Mouse (Mus musculus): ENCODE results near the gene Hs3st3a1. TPM values are rescaled to one million over a fixed set of nuclear protein-coding genes. Genes with fewer than 3 reads are reported as not detected.
A peak's percentile ranks its signal among the peaks of the same experiment; 100 is the strongest.

The Hs3st3a1 gene
- polyA plus RNA-seq (2014; fragmentation: Nextera tagmentation; extraction: Ambion mirVana) = 3.1 and 3.4 TPM in 2 replicates

- peak within 1 kb of the TSS; percentile 66 for H3K4me3 ChIP-seq (ENCODE audit: low read depth, low read length)
- ATAC-seq (ENCODE audit: low FRiP score) (peak; percentile 90), DNase-seq (ENCODE audit: low spot score, missing footprints) (peak; percentile 98)
- H3K27me3 ChIP-seq (ENCODE audit: control insufficient read depth, insufficient read depth, low read length) = no peaks in the 10 kb centered on the region; the same call in 1 of the 2 replicates
- WGBS = 0% methylated on average over 36 of the region's 36 CpGs
- peak within 1 kb of the TSS; percentile 59 for H3K27ac ChIP-seq (ENCODE audit: low read depth, low read length)
- peak within 1 kb of the TSS; percentile 91 for H3K9ac ChIP-seq (ENCODE audit: low read length)
- no peaks in the 10 kb centered on the region for H3K36me3 ChIP-seq (ENCODE audit: control insufficient read depth, insufficient read depth, low read length)
- peaks cover 6% of the 10 kb centered on the region; the same call in 1 of the 2 replicates for H3K4me1 ChIP-seq (ENCODE audit: control insufficient read depth, insufficient read depth, low read length)
- no peaks in the 10 kb centered on the region for H3K9me3 ChIP-seq (ENCODE audit: control insufficient read depth, low read length)
- H3K4me2 ChIP-seq = peak within 1 kb of the TSS; percentile 97
Measured at GRCm38 (mm10) chr11:64434611-64435545, at the start of gene Hs3st3a1. Gene Hs3st3a1, plus strand, starts transcription at chr11:64435332.

GRCm38 (mm10) chr11:64386333-64386732 lies 48.8 kb upstream of the Hs3st3a1 start:
- Histone ChIP-seq H3K9me3 (ENCODE audit: control insufficient read depth, low read length) (no peaks in the 10 kb centered on the region), H3K4me3 (ENCODE audit: low read depth, low read length) (no peak overlapping the region), H3K27ac (ENCODE audit: low read depth, low read length) (no peak overlapping the region), H3K36me3 (ENCODE audit: control insufficient read depth, insufficient read depth, low read length) (no peaks in the 10 kb centered on the region), H3K4me2 (no peak overlapping the region), H3K27me3 (ENCODE audit: control insufficient read depth, insufficient read depth, low read length) (no peaks in the 10 kb centered on the region), H3K9ac (ENCODE audit: low read length) (no peak overlapping the region), H3K4me1 (ENCODE audit: control insufficient read depth, insufficient read depth, low read length) (no peaks in the 10 kb centered on the region)
- ATAC-seq (ENCODE audit: low FRiP score) (no peak), DNase-seq (ENCODE audit: low spot score, missing footprints) (no peak)
- 90% methylated on average over 4 of the region's 4 CpGs for WGBS

- no peak overlapping the region for H3K4me3 ChIP-seq (ENCODE audit: low read depth, low read length)
- H3K27me3 ChIP-seq (ENCODE audit: control insufficient read depth, insufficient read depth, low read length) = no peaks in the 10 kb centered on the region
- H3K9me3 ChIP-seq (ENCODE audit: control insufficient read depth, low read length) = no peaks in the 10 kb centered on the region
- H3K4me2 ChIP-seq = peak overlapping the region; percentile 24; the same call in 1 of the 2 replicates
- no peaks in the 10 kb centered on the region for H3K36me3 ChIP-seq (ENCODE audit: control insufficient read depth, insufficient read depth, low read length)
- H3K27ac ChIP-seq (ENCODE audit: low read depth, low read length) = peak overlapping the region; percentile 63
- peaks cover 26% of the 10 kb centered on the region for H3K4me1 ChIP-seq (ENCODE audit: control insufficient read depth, insufficient read depth, low read length)
- WGBS = 5% methylated on average over 7 of the region's 7 CpGs
- DNase-seq (ENCODE audit: low spot score, missing footprints) (peak; percentile 94), ATAC-seq (ENCODE audit: low FRiP score) (peak; percentile 82)
- H3K9ac ChIP-seq (ENCODE audit: low read length) = peak overlapping the region; percentile 49
Measured at GRCm38 (mm10) chr11:64396331-64396881, 38.7 kb upstream of the Hs3st3a1 start.

GRCm38 (mm10) chr11:64396949-64397348 lies 38.2 kb upstream of the Hs3st3a1 start:
- Histone ChIP-seq H3K4me3 (ENCODE audit: low read depth, low read length) (no peak overlapping the region), H3K4me1 (ENCODE audit: control insufficient read depth, insufficient read depth, low read length) (peaks cover 30% of the 10 kb centered on the region), H3K27ac (ENCODE audit: low read depth, low read length) (no peak overlapping the region; the same call in 1 of the 2 replicates), H3K4me2 (peak overlapping the region; percentile 24; the same call in 1 of the 2 replicates), H3K9me3 (ENCODE audit: control insufficient read depth, low read length) (no peaks in the 10 kb centered on the region), H3K36me3 (ENCODE audit: control insufficient read depth, insufficient read depth, low read length) (no peaks in the 10 kb centered on the region), H3K27me3 (ENCODE audit: control insufficient read depth, insufficient read depth, low read length) (no peaks in the 10 kb centered on the region), H3K9ac (ENCODE audit: low read length) (no peak overlapping the region)
- ATAC-seq (ENCODE audit: low FRiP score) (peak; percentile 43), DNase-seq (ENCODE audit: low spot score, missing footprints) (no peak)
- WGBS = 45% methylated on average over 6 of the region's 6 CpGs

- H3K4me3 ChIP-seq (ENCODE audit: low read depth, low read length) = no peak overlapping the region
- H3K27ac ChIP-seq (ENCODE audit: low read depth, low read length) = no peak overlapping the region
- no peaks in the 10 kb centered on the region for H3K9me3 ChIP-seq (ENCODE audit: control insufficient read depth, low read length)
- no peak for ATAC-seq (ENCODE audit: low FRiP score)
- no peak overlapping the region for H3K9ac ChIP-seq (ENCODE audit: low read length)
- peaks cover 30% of the 10 kb centered on the region for H3K4me1 ChIP-seq (ENCODE audit: control insufficient read depth, insufficient read depth, low read length)
- no peak for DNase-seq (ENCODE audit: low spot score, missing footprints)
- H3K27me3 ChIP-seq (ENCODE audit: control insufficient read depth, insufficient read depth, low read length) = no peaks in the 10 kb centered on the region
- H3K36me3 ChIP-seq (ENCODE audit: control insufficient read depth, insufficient read depth, low read length) = no peaks in the 10 kb centered on the region
- no peak overlapping the region for H3K4me2 ChIP-seq
- WGBS = 81% methylated on average over 3 of the region's 3 CpGs
Measured at GRCm38 (mm10) chr11:64397612-64398011, 37.5 kb upstream of the Hs3st3a1 start.

GRCm38 (mm10) chr11:64400534-64401093 lies 34.5 kb upstream of the Hs3st3a1 start:
- Histone ChIP-seq H3K4me3 (ENCODE audit: low read depth, low read length) (no peak overlapping the region), H3K27me3 (ENCODE audit: control insufficient read depth, insufficient read depth, low read length) (no peaks in the 10 kb centered on the region), H3K9me3 (ENCODE audit: control insufficient read depth, low read length) (no peaks in the 10 kb centered on the region), H3K27ac (ENCODE audit: low read depth, low read length) (peak overlapping the region; percentile 47; the same call in 1 of the 2 replicates), H3K9ac (ENCODE audit: low read length) (no peak overlapping the region), H3K4me1 (ENCODE audit: control insufficient read depth, insufficient read depth, low read length) (peaks cover 30% of the 10 kb centered on the region), H3K4me2 (no peak overlapping the region), H3K36me3 (ENCODE audit: control insufficient read depth, insufficient read depth, low read length) (no peaks in the 10 kb centered on the region)
- WGBS = 20% methylated on average over 6 of the region's 6 CpGs
- DNase-seq (ENCODE audit: low spot score, missing footprints) = no peak
- peak; percentile 74; the same call in 1 of the 2 replicates for ATAC-seq (ENCODE audit: low FRiP score)

GRCm38 (mm10) chr11:64418969-64419368 lies 16.2 kb upstream of the Hs3st3a1 start:
- H3K36me3 ChIP-seq (ENCODE audit: control insufficient read depth, insufficient read depth, low read length) = no peaks in the 10 kb centered on the region
- H3K4me3 ChIP-seq (ENCODE audit: low read depth, low read length) = no peak overlapping the region
- no peak overlapping the region for H3K27ac ChIP-seq (ENCODE audit: low read depth, low read length)
- no peaks in the 10 kb centered on the region for H3K27me3 ChIP-seq (ENCODE audit: control insufficient read depth, insufficient read depth, low read length)
- DNase-seq (ENCODE audit: low spot score, missing footprints) (peak; percentile 49), ATAC-seq (ENCODE audit: low FRiP score) (no peak)
- WGBS = 84% methylated on average over 1 of the region's 1 CpGs
- no peaks in the 10 kb centered on the region for H3K4me1 ChIP-seq (ENCODE audit: control insufficient read depth, insufficient read depth, low read length)
- no peak overlapping the region for H3K9ac ChIP-seq (ENCODE audit: low read length)
- H3K9me3 ChIP-seq (ENCODE audit: control insufficient read depth, low read length) = no peaks in the 10 kb centered on the region
- no peak overlapping the region for H3K4me2 ChIP-seq

- H3K4me2 ChIP-seq = peak overlapping the region; percentile 97
- no peaks in the 10 kb centered on the region; the same call in 1 of the 2 replicates for H3K27me3 ChIP-seq (ENCODE audit: control insufficient read depth, insufficient read depth, low read length)
- peaks cover 6% of the 10 kb centered on the region; the same call in 1 of the 2 replicates for H3K4me1 ChIP-seq (ENCODE audit: control insufficient read depth, insufficient read depth, low read length)
- under 1% methylated on average over 79 of the region's 81 CpGs for WGBS
- no peaks in the 10 kb centered on the region for H3K36me3 ChIP-seq (ENCODE audit: control insufficient read depth, insufficient read depth, low read length)
- H3K4me3 ChIP-seq (ENCODE audit: low read depth, low read length) = peak overlapping the region; percentile 66
- peak overlapping the region; percentile 91 for H3K9ac ChIP-seq (ENCODE audit: low read length)
- peak overlapping the region; percentile 59 for H3K27ac ChIP-seq (ENCODE audit: low read depth, low read length)
- no peaks in the 10 kb centered on the region for H3K9me3 ChIP-seq (ENCODE audit: control insufficient read depth, low read length)
- peak; percentile 98 for DNase-seq (ENCODE audit: low spot score, missing footprints)
- ATAC-seq (ENCODE audit: low FRiP score) = peak; percentile 65
Measured at GRCm38 (mm10) chr11:64435546-64436411, 647 bp downstream of the Hs3st3a1 start.

Data from midbrain, embryonic 11.5 days (tissue).